In the genomic region with DNA sequence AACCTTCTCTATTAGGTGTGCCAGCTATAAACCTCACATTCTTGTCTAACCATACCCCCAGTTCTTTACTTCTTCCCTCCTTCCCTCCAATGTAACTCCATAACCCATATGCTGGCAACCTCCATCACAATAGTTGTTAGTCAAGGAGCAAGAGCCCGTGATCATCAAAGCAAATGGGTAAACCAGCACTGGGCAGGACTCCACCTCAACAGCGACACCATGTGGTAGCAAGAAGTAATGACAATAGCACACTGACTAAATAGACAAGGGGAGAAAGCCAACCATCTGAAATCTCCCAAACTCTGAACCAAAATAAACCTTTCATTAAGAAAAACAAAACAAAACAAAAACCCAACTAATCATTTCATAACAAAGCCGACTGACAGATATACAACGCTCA, we compare ENCODE assay signal across 8 mouse cellular contexts.
DNase-seq lines count a peak whose midpoint lies in the region; ATAC-seq and TF ChIP-seq lines count a peak whose summit lies in the region.

No protein-coding gene starts in this region.

- H3K36me3 ChIP-seq in forebrain, embryonic 10.5 days (replicated peaks) = no peaks in the 10 kb centered on the region
- H3K36me3 ChIP-seq in forebrain, embryonic 15.5 days = no peaks in the 10 kb centered on the region
- H3K36me3 ChIP-seq in liver, embryonic 11.5 days (ENCODE audit: control insufficient read depth, insufficient read depth, low read length) = no peaks in the 10 kb centered on the region
- H3K36me3 ChIP-seq in midbrain, postnatal 0 days (ENCODE audit: insufficient read depth, low read length) = no peaks in the 10 kb centered on the region

- peaks cover 22% of the 10 kb centered on the region for H3K27me3 ChIP-seq in forebrain, embryonic 10.5 days (ENCODE audit: poor library complexity, severe bottlenecking)
- H3K27me3 ChIP-seq in forebrain, embryonic 15.5 days = 0 out of 2 replicates have a peak, but pooled peaks cover 4% of the 10 kb centered on the region
- H3K27me3 ChIP-seq in liver, embryonic 11.5 days (replicated peaks; ENCODE audit: control insufficient read depth, insufficient read depth, low read length) = no peaks in the 10 kb centered on the region
- no peaks in the 10 kb centered on the region for H3K27me3 ChIP-seq in midbrain, postnatal 0 days (ENCODE audit: insufficient read depth, low read length)

- H3K9me3 ChIP-seq in forebrain, embryonic 10.5 days = no peaks in the 10 kb centered on the region
- no peaks in the 10 kb centered on the region for H3K9me3 ChIP-seq in forebrain, embryonic 15.5 days
- no peaks in the 10 kb centered on the region for H3K9me3 ChIP-seq in liver, embryonic 11.5 days (ENCODE audit: control insufficient read depth, low read length)
- no peaks in the 10 kb centered on the region for H3K9me3 ChIP-seq in midbrain, postnatal 0 days (ENCODE audit: low read length)

- H3K4me1 ChIP-seq in forebrain, embryonic 10.5 days = peaks cover 7% of the 10 kb centered on the region; the same call in 1 of the 2 replicates
- 0 out of 2 replicates have a peak, but pooled peaks cover 2% of the 10 kb centered on the region for H3K4me1 ChIP-seq in forebrain, embryonic 15.5 days
- H3K4me1 ChIP-seq in liver, embryonic 11.5 days (replicated peaks; ENCODE audit: control insufficient read depth, insufficient read depth, low read length) = no peaks in the 10 kb centered on the region
- peaks cover 2% of the 10 kb centered on the region; the same call in 1 of the 2 replicates for H3K4me1 ChIP-seq in midbrain, postnatal 0 days (ENCODE audit: insufficient read depth, low read length)

- WGBS in forebrain, embryonic 10.5 days = 22% methylated on average over 4 of the region's 4 CpGs
- WGBS in forebrain, embryonic 15.5 days = 19% methylated on average over 4 of the region's 4 CpGs
- 15% methylated on average over 4 of the region's 4 CpGs for WGBS in liver, embryonic 11.5 days
- WGBS in midbrain, postnatal 0 days = 21% methylated on average over 4 of the region's 4 CpGs

- H3K4me3 ChIP-seq in forebrain, embryonic 10.5 days = no peak overlapping the region
- H3K4me3 ChIP-seq in forebrain, embryonic 15.5 days = no peak overlapping the region
- no peak overlapping the region for H3K4me3 ChIP-seq in liver, embryonic 11.5 days (ENCODE audit: low read depth, low read length)
- no peak overlapping the region for H3K4me3 ChIP-seq in midbrain, postnatal 0 days (ENCODE audit: low read depth, low read length)

- peak; percentile 72 for TF ChIP-seq CTCF in midbrain, postnatal 0 days (IDR thresholded peaks at IDR 0.05)

- no peak overlapping the region for H3K9ac ChIP-seq in forebrain, embryonic 15.5 days (replicated peaks)
- H3K9ac ChIP-seq in liver, embryonic 11.5 days (ENCODE audit: low read depth, low read length) = no peak overlapping the region
- H3K9ac ChIP-seq in midbrain, postnatal 0 days (replicated peaks; ENCODE audit: low read length, poor library complexity, severe bottlenecking) = no peak overlapping the region

- H3K27ac ChIP-seq in forebrain, embryonic 10.5 days = no peak overlapping the region
- no peak overlapping the region for H3K27ac ChIP-seq in forebrain, embryonic 15.5 days (replicated peaks)
- H3K27ac ChIP-seq in liver, embryonic 11.5 days (ENCODE audit: low read depth, low read length) = no peak overlapping the region
- H3K27ac ChIP-seq in midbrain, postnatal 0 days (ENCODE audit: low read depth, low read length) = no peak overlapping the region

- peak; percentile 36 for DNase-seq in forebrain, embryonic 10.5 days (ENCODE audit: extremely low spot score, low spot score)
- peak; percentile 27 for DNase-seq in liver
- no peak for DNase-seq in liver, embryonic 11.5 days (ENCODE audit: low spot score)
- peak; percentile 71 for DNase-seq in adrenal gland, postnatal 14 days
- DNase-seq in midbrain, postnatal 0 days (ENCODE audit: low spot score) = no peak
- DNase-seq in cerebellum, adult 11 months = no peak

- no peak for ATAC-seq in forebrain, embryonic 15.5 days (replicated peaks)
- ATAC-seq in liver, embryonic 11.5 days (replicated peaks; ENCODE audit: low FRiP score) = no peak
- peak; percentile 80 for ATAC-seq in granulocyte monocyte progenitor cell, adult 5-6 weeks (replicated peaks; ENCODE audit: poor library complexity, severe bottlenecking)
- peak; percentile 50; the same call in 1 of the 2 replicates for ATAC-seq in midbrain, postnatal 0 days (ENCODE audit: low FRiP score)

- no peak overlapping the region for H3K4me2 ChIP-seq in forebrain, embryonic 15.5 days (replicated peaks)
- no peak overlapping the region for H3K4me2 ChIP-seq in liver, embryonic 11.5 days
- H3K4me2 ChIP-seq in midbrain, postnatal 0 days (ENCODE audit: low read depth, low read length, poor library complexity, severe bottlenecking) = no peak overlapping the region

Comparison
In these comparisons a context has a peak if more than half of its experiments do, and no peak if none do; other contexts are left out.
1. DNase-seq: peak in forebrain, embryonic 10.5 days (single experiment), liver (single experiment) and adrenal gland, postnatal 14 days (single experiment); none in liver, embryonic 11.5 days (single experiment), midbrain, postnatal 0 days (single experiment) and cerebellum, adult 11 months (single experiment).
2. ATAC-seq: peak in granulocyte monocyte progenitor cell, adult 5-6 weeks (single experiment) and midbrain, postnatal 0 days (single experiment); none in forebrain, embryonic 15.5 days (single experiment) and liver, embryonic 11.5 days (single experiment).